Mouse (Mus musculus) midbrain, postnatal 0 days (tissue): ENCODE measurements around the gene Akr7a5. TPM values are rescaled to one million over a fixed set of nuclear protein-coding genes. Genes with fewer than 3 reads are reported as not detected.

Source experiments
- ATAC-seq: fragments of 200-750 bp; cut with Nextera tagmentation; 2 replicates; pipeline ENCODE4 v1.8.0; 2017; ENCODE audit warnings: moderate number of reproducible peaks, mild to moderate bottlenecking, moderate TSS enrichment, moderate library complexity; ENCODE audit not compliant: low FRiP score
- DNase-seq: peaks from one replicate; pipeline ENCODE4 v3.0.0-alpha.2; 2015; ENCODE audit warnings: low spot score
- H3K27ac ChIP-seq: fragments of 300-500 bp; sonication (generic); 2 replicates; pipeline ENCODE4 v1.5.1; 2014; ENCODE audit warnings: low read depth, mild to moderate bottlenecking, low read length, mixed read lengths
- H3K27me3 ChIP-seq: fragments of 300-500 bp; sonication (generic); 2 replicates; pipeline ENCODE4 v1.6.1; 2014; ENCODE audit warnings: low read length, control low read depth, mixed read lengths; ENCODE audit not compliant: insufficient read depth
- H3K36me3 ChIP-seq: fragments of 300-500 bp; sonication (generic); 2 replicates; pipeline ENCODE4 v1.6.1; 2014; ENCODE audit warnings: low read length, control low read depth, mixed read lengths; ENCODE audit not compliant: insufficient read depth
- H3K4me1 ChIP-seq: fragments of 300-500 bp; sonication (generic); 2 replicates; pipeline ENCODE4 v1.6.1; 2014; ENCODE audit warnings: mild to moderate bottlenecking, control low read depth, antibody characterized with exemption, low read length, mixed read lengths; ENCODE audit not compliant: insufficient read depth
- H3K4me2 ChIP-seq: fragments of 300-500 bp; sonication (generic); 2 replicates; pipeline ENCODE4 v1.6.1; 2014; ENCODE audit warnings: low read depth, mild to moderate bottlenecking, low read length, mixed read lengths; ENCODE audit not compliant: poor library complexity, severe bottlenecking
- H3K4me3 ChIP-seq: fragments of 300-500 bp; sonication (generic); 2 replicates; pipeline ENCODE4 v1.5.1; 2014; ENCODE audit warnings: low read depth, mild to moderate bottlenecking, low read length, moderate library complexity
- H3K9ac ChIP-seq: fragments of 300-500 bp; sonication (generic); replicated peaks from 2 replicates; pipeline ENCODE4 v1.6.1; 2014; ENCODE audit warnings: mild to moderate bottlenecking, low read length, moderate library complexity, mixed read lengths; ENCODE audit not compliant: poor library complexity, severe bottlenecking
- H3K9me3 ChIP-seq: fragments of 300-500 bp; sonication (generic); 2 replicates; pipeline ENCODE4 v1.6.1; 2016; ENCODE audit warnings: low read length, control low read depth
- CTCF ChIP-seq: IDR thresholded peaks from 2 replicates; pipeline ENCODE4 v1.5.1; 2016; ENCODE audit warnings: antibody characterized with exemption, mild to moderate bottlenecking
- WGBS: fragments of 180-500 bp; shearing (Covaris S2); extraction: QIAGEN DNeasy Blood & Tissue Kit; methylation state at CpG from one replicate; pipeline ENCODE4 v1.1.7; 2014; 5-methylcytosine and 5-hydroxymethylcytosine counted together
- polyA plus RNA-seq: library from polyadenylated mRNA; unstranded; fragments of >200 nt; fragmentation: Nextera tagmentation; extraction: Ambion mirVana; gene quantifications from 2 replicates; pipeline ENCODE4 v1.2.1, GENCODE M21; 2015
- total RNA-seq: library from RNA; depleted of rRNA; stranded (reverse); fragments of >200 nt; gene quantifications from 2 replicates; pipeline ENCODE4 v1.2.3, GENCODE M21; 2014

The Akr7a5 gene
- total and polyA plus RNA-seq, 2 experiments from 2014 or later = 64.4 to 65.4 TPM

GRCm38 (mm10) chr4:139270168-139270567 lies 40.4 kb upstream of the Akr7a5 start:
- Histone ChIP-seq H3K36me3 (peaks cover 23% of the 10 kb centered on the region), H3K27ac (no peak overlapping the region), H3K9ac (no peak overlapping the region), H3K4me1 (no peaks in the 10 kb centered on the region), H3K9me3 (no peaks in the 10 kb centered on the region), H3K4me3 (no peak overlapping the region), H3K4me2 (no peak overlapping the region), H3K27me3 (no peaks in the 10 kb centered on the region)
- DNase-seq (no peak), ATAC-seq (no peak)
- TF ChIP-seq CTCF = no peak
- 91% methylated on average over 3 of the region's 3 CpGs for WGBS

GRCm38 (mm10) chr4:139271562-139271961 lies 39.0 kb upstream of the Akr7a5 start:
- no peak for DNase-seq
- peaks cover 17% of the 10 kb centered on the region for H3K36me3 ChIP-seq
- no peak overlapping the region for H3K9ac ChIP-seq
- H3K9me3 ChIP-seq = no peaks in the 10 kb centered on the region
- H3K4me3 ChIP-seq = no peak overlapping the region
- no peaks in the 10 kb centered on the region for H3K27me3 ChIP-seq
- H3K27ac ChIP-seq = no peak overlapping the region
- TF ChIP-seq CTCF = no peak
- H3K4me2 ChIP-seq = no peak overlapping the region
- H3K4me1 ChIP-seq = no peaks in the 10 kb centered on the region
- 94% methylated on average over 9 of the region's 9 CpGs for WGBS
- no peak for ATAC-seq

GRCm38 (mm10) chr4:139272951-139273680 lies 37.4 kb upstream of the Akr7a5 start:
- Histone ChIP-seq H3K27ac (no peak overlapping the region), H3K4me3 (no peak overlapping the region), H3K4me2 (no peak overlapping the region), H3K27me3 (no peaks in the 10 kb centered on the region), H3K4me1 (no peaks in the 10 kb centered on the region), H3K9me3 (no peaks in the 10 kb centered on the region), H3K9ac (no peak overlapping the region), H3K36me3 (peaks cover 17% of the 10 kb centered on the region)
- no peak for ATAC-seq
- no peak for DNase-seq
- 90% methylated on average over 10 of the region's 10 CpGs for WGBS
- no peak for TF ChIP-seq CTCF

GRCm38 (mm10) chr4:139274573-139274972 lies 36.0 kb upstream of the Akr7a5 start:
- DNase-seq (no peak), ATAC-seq (no peak)
- H3K27me3 ChIP-seq = no peaks in the 10 kb centered on the region
- no peak overlapping the region for H3K4me3 ChIP-seq
- no peak for TF ChIP-seq CTCF
- 90% methylated on average over 7 of the region's 7 CpGs for WGBS
- H3K4me2 ChIP-seq = no peak overlapping the region
- no peaks in the 10 kb centered on the region for H3K4me1 ChIP-seq
- no peak overlapping the region for H3K27ac ChIP-seq
- peaks cover 14% of the 10 kb centered on the region; the same call in 1 of the 2 replicates for H3K36me3 ChIP-seq
- H3K9ac ChIP-seq = no peak overlapping the region
- H3K9me3 ChIP-seq = no peaks in the 10 kb centered on the region

- TF ChIP-seq CTCF = no peak
Observed at GRCm38 (mm10) chr4:139276411-139276810, 34.1 kb upstream of the Akr7a5 start.

GRCm38 (mm10) chr4:139280530-139280929 lies 30.0 kb upstream of the Akr7a5 start:
- Histone ChIP-seq H3K9ac (no peak overlapping the region), H3K27ac (no peak overlapping the region), H3K27me3 (no peaks in the 10 kb centered on the region), H3K4me2 (no peak overlapping the region), H3K9me3 (no peaks in the 10 kb centered on the region), H3K36me3 (peaks cover 36% of the 10 kb centered on the region), H3K4me1 (no peaks in the 10 kb centered on the region), H3K4me3 (no peak overlapping the region)
- TF ChIP-seq CTCF = no peak
- no peak for ATAC-seq
- WGBS = 93% methylated on average over 12 of the region's 12 CpGs
- DNase-seq = no peak

More at GRCm38 (mm10) chr4:139276411-139276810, 34.1 kb upstream of the Akr7a5 start:
- no peak overlapping the region for H3K4me2 ChIP-seq
- no peak overlapping the region for H3K27ac ChIP-seq
- H3K4me3 ChIP-seq = no peak overlapping the region
- DNase-seq (no peak), ATAC-seq (no peak)
- H3K9ac ChIP-seq = no peak overlapping the region
- 84% methylated on average over 7 of the region's 7 CpGs for WGBS
- H3K9me3 ChIP-seq = no peaks in the 10 kb centered on the region
- H3K36me3 ChIP-seq = peaks cover 32% of the 10 kb centered on the region
- no peaks in the 10 kb centered on the region for H3K4me1 ChIP-seq
- H3K27me3 ChIP-seq = no peaks in the 10 kb centered on the region
